Mouse (Mus musculus): Measurements from ENCODE around the gene Fam213a. TPM values are rescaled to one million over a fixed set of nuclear protein-coding genes. Genes with fewer than 3 reads are reported as not detected.

Gene Fam213a
- polyA plus RNA-seq, 1 experiment: 66.8 TPM

DNA sequence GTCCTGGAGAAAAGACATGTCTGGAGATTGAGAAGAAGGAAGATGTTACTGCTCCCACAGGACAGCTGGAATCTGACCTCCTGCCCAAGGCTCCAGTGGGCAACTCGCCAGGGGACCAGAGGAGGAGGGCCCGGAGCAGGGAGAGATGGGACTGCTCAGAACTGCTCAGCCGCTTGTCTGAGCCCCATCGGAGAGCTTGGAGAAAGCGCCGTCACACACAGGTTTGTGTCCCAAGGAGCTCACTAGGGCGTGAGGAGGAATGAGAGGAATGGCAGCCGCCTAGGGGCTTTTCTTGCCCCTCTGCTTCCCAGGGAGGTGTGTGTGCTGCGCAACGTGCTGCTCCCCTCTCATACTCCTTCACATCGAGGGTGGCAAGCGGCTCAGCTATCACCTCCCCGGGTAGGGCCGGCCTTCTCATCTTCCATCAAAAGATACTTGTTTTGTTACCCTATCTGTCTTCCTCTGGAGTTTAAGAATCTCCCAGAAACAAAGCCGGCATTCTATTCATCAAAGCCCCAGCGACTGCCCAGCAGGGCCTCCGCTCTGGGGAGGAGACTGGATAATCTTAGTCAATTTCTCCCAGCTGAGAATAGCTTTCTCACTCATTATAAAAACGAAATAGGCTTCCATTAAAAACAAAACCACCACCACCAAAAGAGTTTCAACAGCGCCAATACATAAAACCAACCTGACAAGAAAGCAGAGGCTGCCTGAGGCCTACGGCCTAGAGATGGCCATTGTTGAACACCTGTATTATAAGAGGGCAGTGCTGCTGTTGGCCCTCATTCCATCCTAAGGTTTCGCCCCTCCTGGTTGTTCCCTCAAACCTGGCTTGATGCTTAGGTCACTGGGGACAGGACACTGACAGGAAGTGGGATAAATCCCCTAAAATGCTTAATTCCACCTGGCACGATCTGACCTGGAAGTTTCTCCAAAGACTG lies 9.1 kb downstream of the Fam213a start:
- DNase-seq (ENCODE audit: low read depth): no peak

DNA sequence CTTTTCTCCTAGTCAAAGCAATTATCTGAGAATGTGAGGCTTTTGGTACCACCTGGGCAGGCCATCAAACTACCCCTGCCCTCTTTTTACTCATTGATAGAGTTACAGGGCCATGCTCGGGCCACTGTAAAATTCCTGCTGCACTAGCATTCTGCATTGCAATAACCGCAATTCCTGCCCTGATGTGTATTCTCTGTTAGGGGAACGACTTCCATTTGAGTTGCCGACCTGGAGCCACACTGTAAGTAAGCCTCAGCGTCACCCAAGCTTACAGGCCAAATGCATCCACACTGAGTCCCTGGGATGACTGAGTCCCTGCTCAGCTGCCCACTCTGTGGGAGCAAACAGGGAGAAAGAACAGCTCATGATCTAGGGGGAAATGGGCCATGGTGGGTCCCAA lies 12.0 kb downstream of the Fam213a start:
- no peak for DNase-seq (ENCODE audit: low read depth)

DNA sequence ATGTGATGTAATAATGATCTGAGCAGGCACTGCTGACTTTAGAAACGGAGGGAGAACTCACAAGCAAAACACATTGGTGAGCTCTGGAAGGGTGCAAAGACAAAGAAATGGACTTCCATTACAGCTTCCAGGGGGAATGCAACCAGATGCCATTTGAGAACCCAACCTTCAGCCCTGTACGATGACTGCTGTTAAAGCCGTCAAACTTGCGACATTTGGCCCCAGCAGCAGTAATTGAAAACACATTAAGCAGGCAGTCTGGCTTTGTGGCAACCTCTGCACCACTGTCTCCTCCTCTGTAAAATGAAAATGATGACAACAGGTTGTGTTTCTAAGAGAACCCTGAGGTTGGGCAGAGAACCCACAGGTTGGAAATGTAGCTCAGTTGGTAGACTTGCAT lies 12.8 kb downstream of the Fam213a start:
- no peak for DNase-seq (ENCODE audit: low read depth)

DNA sequence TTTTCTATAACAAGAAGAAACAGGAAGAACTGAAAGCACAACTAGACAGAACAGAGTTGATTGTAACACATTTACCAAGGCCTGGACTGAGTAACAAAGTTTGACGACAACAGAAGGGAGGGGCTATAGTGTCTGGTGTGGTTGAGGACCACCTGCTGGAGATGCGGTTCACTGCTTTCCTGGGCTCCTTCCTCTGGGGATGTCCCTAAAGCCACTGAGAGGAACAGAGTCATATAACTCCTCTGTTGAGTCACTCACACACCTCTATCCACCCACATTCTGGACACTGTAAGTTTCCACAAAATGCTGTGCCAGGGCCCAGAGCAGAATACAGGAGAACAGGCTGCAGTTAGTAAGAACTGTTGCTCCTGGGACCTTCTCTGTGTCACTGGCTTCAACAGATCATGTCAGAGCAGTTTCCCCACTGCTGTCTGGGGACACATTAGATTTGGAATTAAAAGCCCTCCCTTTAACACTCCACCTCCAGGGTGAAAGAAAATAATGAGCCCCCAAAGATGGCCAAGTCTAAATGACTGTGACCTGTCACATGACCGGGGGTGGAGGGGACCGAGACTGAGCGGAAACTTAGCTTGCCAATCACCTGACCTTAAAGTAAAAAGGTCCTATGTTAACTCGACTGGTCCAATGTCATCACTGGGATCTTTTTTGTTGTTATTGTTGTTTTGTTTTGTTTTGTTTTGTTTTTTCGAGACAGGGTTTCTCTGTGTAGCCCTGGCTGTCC lies 13.5 kb downstream of the Fam213a start:
- DNase-seq (ENCODE audit: low read depth): no peak

DNA sequence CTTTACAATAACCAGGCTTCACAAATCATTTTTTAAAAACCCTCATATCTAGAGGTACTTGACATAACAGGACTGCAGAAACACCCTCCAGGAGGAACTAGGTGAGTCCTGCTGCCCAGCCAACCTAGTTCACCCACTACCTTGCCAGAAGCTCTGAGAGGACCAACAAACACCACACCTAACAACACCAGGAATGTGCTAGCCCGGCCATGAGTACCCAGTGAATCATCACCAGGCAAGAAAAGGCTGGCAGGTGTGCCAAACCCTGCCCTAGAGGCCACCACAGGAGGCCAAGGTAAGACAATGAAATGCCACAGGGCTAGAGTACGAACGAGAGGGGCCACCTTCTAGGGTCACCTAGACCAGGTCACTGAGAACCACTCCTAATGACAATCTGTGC lies 17.4 kb downstream of the Fam213a start:
- DNase-seq (ENCODE audit: low read depth): no peak

DNA sequence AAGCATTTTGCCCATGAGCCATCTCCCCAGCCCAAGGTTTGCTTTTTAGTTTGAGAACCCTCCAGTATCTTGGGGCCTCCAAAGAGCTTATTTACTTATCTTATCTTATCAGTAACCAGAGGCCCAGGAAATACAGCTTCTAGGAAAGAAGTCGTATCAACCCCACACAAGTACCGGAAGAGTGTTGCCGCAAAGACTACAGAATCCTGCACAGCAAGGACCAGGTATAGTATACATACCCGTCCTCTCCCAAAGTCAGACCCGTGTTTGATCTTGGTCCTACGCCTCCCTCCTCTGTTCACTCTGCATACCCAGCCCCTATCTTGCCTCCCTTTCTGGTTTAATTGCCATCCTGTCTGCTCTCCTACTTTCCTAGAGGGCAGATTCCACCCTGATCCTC lies 21.1 kb downstream of the Fam213a start:
- no peak for DNase-seq (ENCODE audit: low read depth)

DNA sequence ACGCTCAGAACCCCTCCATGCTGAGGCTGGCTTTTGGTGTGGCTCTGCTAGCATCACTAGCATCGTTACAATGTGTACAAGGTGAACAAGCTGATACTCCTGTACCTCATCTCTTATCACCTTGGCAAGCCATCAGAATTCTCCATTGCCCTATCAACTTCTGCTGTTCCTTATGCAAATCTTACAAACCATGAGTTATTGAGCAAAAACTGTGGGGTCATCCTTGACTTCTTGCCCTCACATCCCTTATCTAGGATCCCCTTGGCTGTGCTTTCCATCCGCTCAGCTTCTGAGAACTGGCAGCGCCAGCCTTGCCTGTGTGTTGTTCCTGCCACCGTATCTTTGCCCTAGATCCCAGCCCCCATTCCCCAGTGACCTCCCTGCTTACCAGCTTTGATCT lies 24.8 kb downstream of the Fam213a start:
- no peak for DNase-seq (ENCODE audit: low read depth)

DNA sequence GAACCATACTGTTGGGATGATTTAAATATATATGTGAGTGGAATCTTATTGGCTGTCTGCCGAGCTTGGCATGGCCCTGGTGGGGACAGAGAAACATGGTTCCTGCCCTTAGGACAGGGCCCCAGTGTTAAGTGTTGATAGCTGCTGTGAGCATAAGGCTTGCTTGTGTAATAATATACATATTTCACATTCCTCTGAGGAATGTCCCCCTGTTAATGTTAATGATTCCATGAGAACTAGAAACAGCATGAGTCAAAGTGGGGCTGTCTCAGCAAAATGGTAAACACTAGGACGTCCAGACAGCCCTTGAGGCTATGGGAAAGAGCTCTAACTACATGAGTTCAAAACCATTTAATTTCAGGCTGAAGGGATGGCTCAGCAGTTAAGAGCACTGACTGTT lies 26.4 kb downstream of the Fam213a start:
- no peak for DNase-seq (ENCODE audit: low read depth)

DNA sequence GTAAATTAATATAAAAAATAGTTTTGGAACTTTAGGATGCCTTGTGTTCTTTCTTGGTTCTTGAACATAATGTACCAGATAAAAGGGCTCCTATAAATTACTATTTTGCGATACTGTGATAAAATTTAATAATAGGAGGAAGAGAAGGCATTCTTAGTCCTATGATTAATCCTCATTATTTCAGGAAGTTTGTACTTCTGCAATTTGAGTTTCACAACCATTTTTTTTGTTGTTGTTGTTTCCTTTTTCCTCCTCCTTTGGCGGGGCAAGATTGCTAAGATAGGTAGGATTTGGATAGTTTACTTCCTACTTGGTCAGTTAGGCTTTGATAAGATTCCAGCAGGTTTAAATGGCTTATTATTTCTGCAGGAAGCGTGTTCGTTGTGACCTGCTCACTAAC lies 28.0 kb downstream of the Fam213a start:
- DNase-seq (ENCODE audit: low read depth): no peak

DNA sequence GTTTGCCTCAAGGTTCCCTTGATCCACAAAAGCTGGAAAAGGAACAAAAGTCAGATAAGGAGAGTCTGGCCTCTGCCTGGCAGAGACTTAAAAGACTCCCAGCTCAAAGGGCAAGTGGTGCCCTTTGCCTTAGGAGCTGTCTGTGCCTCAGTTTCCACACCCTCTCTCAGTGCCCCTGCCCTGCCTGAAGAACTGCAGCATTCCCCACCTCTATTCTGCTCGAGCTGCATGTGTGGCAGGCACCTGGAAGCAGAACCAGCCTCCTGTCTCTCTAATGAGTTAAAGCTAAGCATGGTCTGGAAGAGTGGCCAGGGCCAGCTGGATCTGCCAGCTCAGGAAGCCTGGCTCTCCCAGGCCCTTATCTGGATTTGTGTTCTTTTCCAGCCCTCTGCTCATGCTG lies 33.9 kb downstream of the Fam213a start:
- no peak for DNase-seq (ENCODE audit: low read depth)

DNA sequence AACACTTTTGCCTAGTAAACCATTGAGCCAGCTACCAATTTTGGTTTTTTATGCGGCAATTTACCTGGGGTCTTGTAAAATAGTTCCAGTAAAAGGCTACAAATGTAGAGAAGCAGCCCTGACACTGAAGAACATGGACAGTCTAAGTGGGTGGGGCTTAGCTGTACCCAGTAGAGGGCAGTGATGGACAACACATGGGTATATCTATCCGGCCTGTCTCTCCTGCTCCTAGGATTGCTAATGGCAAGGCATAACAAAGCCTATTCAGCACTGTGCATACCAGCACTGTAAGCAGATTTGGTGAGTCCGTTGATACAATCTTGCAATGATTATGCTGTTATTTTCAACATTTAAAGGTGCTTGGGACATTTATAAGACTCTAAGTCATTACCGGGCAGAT lies 34.6 kb downstream of the Fam213a start:
- no peak for DNase-seq (ENCODE audit: low read depth)

DNA sequence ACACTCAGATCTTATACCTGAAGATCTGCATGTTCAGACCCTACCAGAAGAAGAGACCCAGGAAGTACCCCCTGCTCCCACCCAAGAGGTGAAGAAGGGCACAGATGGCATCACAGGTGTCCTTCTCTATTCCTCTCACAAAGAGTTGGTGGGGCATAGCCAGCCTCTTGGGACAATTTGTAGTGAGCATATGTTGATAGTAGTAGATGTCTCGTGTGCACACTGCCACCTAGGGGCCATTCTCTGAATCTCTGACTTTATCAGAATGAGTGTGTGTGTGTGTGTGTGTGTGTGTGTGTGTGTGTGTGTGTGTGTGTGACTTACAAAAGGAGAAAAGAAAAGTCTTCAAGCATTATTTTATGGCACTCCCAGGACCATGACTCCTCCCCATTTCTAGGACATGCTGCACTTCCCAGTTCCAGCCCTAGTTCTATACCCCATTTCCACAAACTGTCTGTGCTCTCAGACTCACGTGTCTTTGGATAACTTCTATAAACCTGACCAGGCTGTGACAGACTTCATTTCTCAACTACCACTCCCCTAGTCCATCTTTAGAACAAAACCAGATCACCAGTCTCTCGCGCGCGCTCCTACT lies 38.4 kb downstream of the Fam213a start:
- DNase-seq (ENCODE audit: low read depth): no peak

DNA sequence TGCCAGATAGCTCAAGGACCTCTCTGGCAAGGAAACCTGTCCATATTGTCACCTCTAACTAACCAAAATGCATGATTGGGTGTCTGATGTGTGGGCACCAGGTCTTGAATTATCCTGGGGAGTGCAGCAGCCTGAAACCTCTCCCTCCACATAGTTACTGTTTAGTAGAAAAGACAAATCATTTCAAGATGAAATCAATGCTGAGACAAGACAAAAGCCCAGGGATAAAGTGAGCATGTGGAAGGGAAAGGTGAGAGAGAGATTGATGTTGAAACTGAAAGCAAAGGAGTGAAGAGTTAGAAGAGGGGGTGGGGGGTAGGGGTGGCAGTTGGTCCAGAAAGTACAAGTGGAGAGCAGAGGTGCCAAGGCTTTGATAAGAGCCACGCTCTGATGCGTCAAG lies 45.5 kb downstream of the Fam213a start:
- no peak for DNase-seq (ENCODE audit: low read depth)

DNA sequence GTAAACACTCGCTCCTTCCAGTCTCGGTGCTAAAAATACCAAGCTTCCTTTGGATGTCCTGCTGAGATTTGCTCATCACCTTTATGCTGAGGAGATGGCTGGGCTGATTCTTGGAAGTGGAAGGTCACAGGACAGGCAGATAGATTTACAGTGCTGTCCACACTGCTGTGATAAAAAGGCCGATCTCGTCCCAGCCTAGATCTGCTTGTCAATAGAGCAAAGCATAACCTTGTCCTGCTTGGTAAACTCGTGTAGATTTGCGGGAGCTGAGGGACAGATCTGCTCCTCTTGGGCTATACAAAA lies 46.0 kb downstream of the Fam213a start:
- DNase-seq (ENCODE audit: low read depth): no peak

DNA sequence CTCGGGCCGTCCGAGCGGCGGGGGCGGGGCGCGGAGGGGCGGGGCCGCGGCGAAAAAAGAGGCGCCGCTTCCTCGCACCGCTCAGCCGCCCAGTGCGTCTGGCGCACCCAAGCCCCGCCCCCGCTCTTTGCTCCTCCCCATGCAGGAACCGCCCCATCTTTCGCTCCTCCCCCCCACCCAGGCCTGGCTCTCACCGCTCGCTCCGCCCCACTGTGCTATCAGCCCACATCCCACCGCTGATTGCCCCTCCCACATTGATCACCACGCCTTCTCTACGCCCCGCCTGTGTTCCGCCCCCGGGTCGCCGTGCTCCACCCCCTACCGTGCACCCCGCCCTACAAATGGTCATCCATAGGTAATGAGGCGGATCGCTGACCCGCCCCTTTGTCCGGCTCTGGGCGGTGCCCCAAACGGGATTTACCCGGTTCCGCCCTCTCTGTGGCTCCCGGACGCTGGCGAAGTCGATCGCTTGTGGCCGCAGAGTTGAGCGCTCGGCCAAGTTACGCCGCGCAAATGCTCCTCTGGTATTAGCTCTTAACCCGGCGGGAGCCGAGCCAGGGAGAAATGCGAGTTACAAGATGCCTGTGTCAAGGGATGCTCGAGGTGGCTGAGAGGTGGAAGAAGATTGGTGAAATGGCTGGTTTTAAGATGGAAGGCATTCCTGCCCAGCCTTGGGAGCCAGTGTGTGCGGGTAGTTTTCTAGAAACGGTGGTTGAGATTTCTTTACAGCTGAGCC lies 46.6 kb downstream of the Fam213a start:
- no peak for DNase-seq (ENCODE audit: low read depth)

DNA sequence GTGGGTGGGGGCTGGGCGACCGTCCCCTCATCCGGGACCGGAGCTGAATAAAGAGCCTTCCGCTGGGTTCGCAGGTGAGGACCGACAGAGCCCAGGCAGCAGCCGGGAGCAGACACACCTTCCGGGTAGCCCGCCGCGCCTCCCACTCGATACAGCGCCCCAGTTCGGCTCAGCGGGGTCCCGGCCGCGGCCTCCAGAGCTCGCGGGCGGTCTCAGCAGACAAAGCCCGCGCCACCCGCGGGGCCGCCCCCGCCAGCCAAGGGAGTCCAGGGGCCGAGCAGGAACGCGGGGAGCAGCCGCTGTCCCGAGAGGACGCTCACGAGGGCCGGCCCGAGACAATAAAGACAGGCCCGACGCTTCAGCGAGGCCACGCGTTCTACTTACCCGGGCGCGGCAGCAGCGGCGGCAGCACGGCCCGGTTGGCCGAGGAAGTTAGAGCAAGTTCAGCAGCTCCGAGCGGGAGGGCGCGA lies 47.2 kb downstream of the Fam213a start, which contains the start of gene Tspan14:
Gene Tspan14 (minus strand): TSS at position 416 of the 470 bp plus-strand sequence.
- DNase-seq (ENCODE audit: low read depth): no peak

DNA sequence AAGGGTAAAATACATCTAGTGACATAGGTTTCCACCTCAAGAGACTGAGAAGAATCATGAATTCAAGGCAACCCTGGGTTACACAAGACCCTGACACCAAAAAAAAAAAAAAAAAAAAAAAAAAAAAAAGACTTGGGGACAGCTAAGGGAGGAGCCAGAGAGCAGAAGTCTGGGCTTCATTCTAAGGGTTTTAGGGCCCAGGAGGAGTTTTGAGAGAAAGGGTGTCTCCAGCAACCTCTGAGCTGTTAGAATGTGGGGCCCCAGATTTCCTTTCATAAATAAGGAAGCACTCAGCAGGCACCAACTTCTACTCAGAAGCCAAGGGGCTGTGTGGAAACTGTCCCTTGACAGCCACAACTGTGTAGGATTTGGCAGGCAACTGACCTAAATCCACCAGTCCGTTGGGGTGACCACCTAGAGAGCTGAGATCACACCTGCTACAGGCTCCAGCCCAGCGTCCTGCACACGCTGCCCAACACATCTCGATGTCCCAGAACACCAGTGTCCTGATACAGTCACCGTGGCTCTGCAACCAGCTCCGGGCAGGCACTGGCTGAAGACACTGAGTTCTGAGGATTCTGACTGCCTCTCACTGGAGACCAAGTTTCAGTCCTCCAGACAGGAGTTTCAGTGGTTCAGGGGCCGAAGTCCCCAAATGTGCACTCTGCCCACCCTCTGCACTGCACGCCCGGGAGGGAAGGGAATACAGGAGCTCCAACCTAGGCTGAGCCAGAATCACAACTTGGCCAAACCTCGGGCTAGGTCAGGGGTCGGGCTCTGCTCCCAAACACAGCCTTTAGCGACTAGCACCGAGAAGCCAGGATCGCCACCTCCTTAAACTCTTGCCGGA lies 47.9 kb downstream of the Fam213a start:
- no peak for DNase-seq (ENCODE audit: low read depth)

DNA sequence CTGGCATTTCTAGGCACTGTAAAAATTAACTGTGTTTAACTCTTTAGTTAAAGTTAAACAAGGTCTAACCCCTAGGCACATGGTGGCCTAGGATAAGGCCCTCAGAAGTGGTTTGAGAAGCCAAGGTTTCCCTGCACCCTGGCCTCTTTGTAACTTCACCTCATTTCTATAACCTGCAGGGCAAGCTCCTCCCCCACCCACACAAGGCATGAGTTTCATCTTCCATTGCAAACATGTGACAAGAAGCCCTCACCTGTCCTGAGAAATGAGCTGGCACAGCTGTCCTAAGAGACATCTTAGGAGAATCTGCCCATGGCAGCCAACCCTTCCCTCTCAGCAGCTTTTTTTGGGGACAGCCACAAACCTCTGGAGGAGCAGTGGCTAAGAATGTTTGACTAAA lies 48.7 kb downstream of the Fam213a start:
- no peak for DNase-seq (ENCODE audit: low read depth)

DNA sequence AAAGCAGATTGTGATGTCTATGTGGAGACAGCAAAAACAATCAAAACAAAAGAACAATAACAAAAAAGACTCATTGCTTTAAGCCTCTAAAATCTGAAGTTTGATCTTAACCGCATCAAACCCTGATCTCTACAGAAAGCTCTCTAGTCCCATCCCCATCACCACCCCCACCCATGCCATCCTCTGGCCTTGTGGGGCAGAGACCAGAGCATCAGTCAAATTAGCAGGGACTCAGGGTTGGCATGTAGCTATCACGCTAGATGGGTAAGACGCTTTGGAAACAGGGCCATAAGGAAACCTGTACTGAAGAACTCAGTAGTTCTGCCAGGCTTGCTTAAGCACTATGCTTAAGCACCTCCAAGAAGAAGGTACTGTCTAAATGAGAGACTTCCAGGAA lies 49.4 kb downstream of the Fam213a start:
- no peak for DNase-seq (ENCODE audit: low read depth)

DNA sequence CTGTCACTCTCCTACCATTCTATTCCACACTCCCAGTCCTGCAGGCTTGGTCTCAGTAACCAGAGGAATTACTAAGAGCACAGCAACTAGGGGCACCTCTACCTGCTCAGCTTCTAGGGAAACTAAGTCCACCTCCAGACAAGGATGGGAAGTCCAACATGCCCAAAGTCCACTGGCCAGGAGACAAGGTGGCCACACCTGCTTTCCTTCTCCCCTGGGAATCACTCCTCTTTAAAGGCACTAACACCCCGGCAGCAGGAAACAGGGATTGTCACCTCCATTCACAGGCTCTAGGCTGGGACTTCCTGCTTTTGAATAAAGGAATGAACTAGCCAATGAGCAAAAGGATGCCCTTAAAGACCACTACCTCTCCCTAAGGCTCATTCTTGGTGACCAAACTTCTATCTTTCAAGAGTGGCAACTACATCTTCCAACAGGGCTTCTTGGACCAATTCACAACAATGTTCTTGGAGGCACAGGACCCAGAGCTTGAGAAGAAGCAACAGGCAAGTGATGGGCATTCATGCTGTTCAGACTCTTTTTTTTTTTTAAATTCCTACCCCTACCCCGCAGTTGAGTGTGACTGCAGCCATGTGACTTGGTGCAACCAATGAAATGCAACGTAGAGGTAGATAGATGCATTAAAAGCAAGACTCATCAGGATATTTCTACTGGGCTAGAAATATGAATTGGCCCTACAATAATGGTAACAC lies 49.9 kb downstream of the Fam213a start:
- no peak for DNase-seq (ENCODE audit: low read depth)
